Mouse (Mus musculus): ENCODE results near the gene Phlda3. TPM values are rescaled to one million over a fixed set of nuclear protein-coding genes. Genes with fewer than 3 reads are reported as not detected.

Gene Phlda3
- polyA plus RNA-seq, 1 experiment, result 8.5 TPM

GRCm38 (mm10) chr1:135755913-135756312 lies 10.0 kb upstream of the Phlda3 start:
- H3K4me3 ChIP-seq (ENCODE audit: insufficient read depth, low read length), result no peak overlapping the region
- H3K4me1 ChIP-seq (ENCODE audit: control insufficient read depth, insufficient read depth, low read length), result peaks cover 30% of the 10 kb centered on the region
- no peak for TF ChIP-seq CTCF (IDR thresholded peaks at IDR 0.05; ENCODE audit: low read depth, low read length)
- no peak for TF ChIP-seq POLR2A (IDR thresholded peaks at IDR 0.05; ENCODE audit: borderline replicate concordance, low read depth, low read length)
- no peak overlapping the region for H3K27ac ChIP-seq (ENCODE audit: insufficient read depth, low read depth, low read length)

DNA sequence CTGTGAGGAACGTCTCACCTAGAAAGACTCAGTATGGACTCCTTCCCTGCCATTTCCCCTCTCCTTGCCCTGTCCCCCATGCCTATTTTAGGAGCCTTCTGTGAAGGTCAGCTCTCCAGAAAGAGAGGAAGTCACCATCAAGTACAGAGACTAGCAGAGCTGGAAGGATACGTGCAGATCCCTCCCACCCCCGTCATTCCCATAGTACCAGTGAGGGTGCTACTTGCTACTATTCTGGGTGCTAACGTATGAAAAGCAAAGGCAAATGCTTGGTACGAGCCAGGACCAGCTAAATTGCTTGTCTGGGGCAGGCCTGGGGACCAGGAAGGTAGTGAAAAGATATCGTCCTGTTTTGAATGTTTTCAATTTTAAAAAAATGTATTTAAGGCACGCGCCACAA lies 8.6 kb upstream of the Phlda3 start:
- no peak overlapping the region for H3K4me3 ChIP-seq (ENCODE audit: insufficient read depth, low read length)
- TF ChIP-seq POLR2A (IDR thresholded peaks at IDR 0.05; ENCODE audit: borderline replicate concordance, low read depth, low read length) (no peak), CTCF (IDR thresholded peaks at IDR 0.05; ENCODE audit: low read depth, low read length) (no peak)
- H3K4me1 ChIP-seq (ENCODE audit: control insufficient read depth, insufficient read depth, low read length), result peaks cover 30% of the 10 kb centered on the region
- H3K27ac ChIP-seq (ENCODE audit: insufficient read depth, low read depth, low read length), result no peak overlapping the region

GRCm38 (mm10) chr1:135759685-135760084 lies 6.2 kb upstream of the Phlda3 start:
- H3K27ac ChIP-seq (ENCODE audit: insufficient read depth, low read depth, low read length), result peak overlapping the region; percentile 47
- no peak overlapping the region for H3K4me3 ChIP-seq (ENCODE audit: insufficient read depth, low read length)
- TF ChIP-seq POLR2A (IDR thresholded peaks at IDR 0.05; ENCODE audit: borderline replicate concordance, low read depth, low read length) (no peak), CTCF (IDR thresholded peaks at IDR 0.05; ENCODE audit: low read depth, low read length) (no peak)
- H3K4me1 ChIP-seq (ENCODE audit: control insufficient read depth, insufficient read depth, low read length), result peaks cover 39% of the 10 kb centered on the region

DNA sequence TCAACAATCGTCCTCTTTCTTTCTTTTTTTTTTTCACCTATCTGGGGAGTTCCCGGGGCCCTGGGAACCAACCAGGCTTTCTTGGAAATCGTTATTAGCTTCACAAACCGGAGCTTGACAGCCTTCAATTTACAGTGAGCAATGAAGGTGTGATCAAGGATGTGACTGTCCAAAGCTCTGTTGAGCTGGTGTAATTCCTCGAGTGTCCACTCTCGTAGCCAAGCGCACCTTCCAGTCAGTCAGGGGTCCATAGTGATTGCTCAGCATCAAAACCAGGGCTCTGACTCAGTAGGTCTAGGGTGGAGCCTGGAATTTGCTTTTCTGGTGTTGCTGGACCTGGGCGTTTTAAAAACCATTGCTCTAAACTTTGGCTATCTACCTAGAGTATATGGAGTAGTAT lies 5.7 kb upstream of the Phlda3 start:
- H3K4me3 ChIP-seq (ENCODE audit: insufficient read depth, low read length), result no peak overlapping the region
- H3K27ac ChIP-seq (ENCODE audit: insufficient read depth, low read depth, low read length), result peak overlapping the region; percentile 47
- no peak for TF ChIP-seq CTCF (IDR thresholded peaks at IDR 0.05; ENCODE audit: low read depth, low read length)
- TF ChIP-seq POLR2A (IDR thresholded peaks at IDR 0.05; ENCODE audit: borderline replicate concordance, low read depth, low read length), result no peak
- H3K4me1 ChIP-seq (ENCODE audit: control insufficient read depth, insufficient read depth, low read length), result peaks cover 39% of the 10 kb centered on the region

GRCm38 (mm10) chr1:135761728-135762127 lies 4.2 kb upstream of the Phlda3 start:
- no peak overlapping the region for H3K27ac ChIP-seq (ENCODE audit: insufficient read depth, low read depth, low read length)
- H3K4me1 ChIP-seq (ENCODE audit: control insufficient read depth, insufficient read depth, low read length), result peaks cover 30% of the 10 kb centered on the region
- H3K4me3 ChIP-seq (ENCODE audit: insufficient read depth, low read length), result no peak overlapping the region
- TF ChIP-seq CTCF (IDR thresholded peaks at IDR 0.05; ENCODE audit: low read depth, low read length) (no peak), POLR2A (IDR thresholded peaks at IDR 0.05; ENCODE audit: borderline replicate concordance, low read depth, low read length) (no peak)

- H3K27ac ChIP-seq (ENCODE audit: insufficient read depth, low read depth, low read length), result no peak overlapping the region
- H3K4me3 ChIP-seq (ENCODE audit: insufficient read depth, low read length), result no peak overlapping the region
- H3K4me1 ChIP-seq (ENCODE audit: control insufficient read depth, insufficient read depth, low read length), result peaks cover 35% of the 10 kb centered on the region
- TF ChIP-seq POLR2A (IDR thresholded peaks at IDR 0.05; ENCODE audit: borderline replicate concordance, low read depth, low read length), result no peak
- no peak for TF ChIP-seq CTCF (IDR thresholded peaks at IDR 0.05; ENCODE audit: low read depth, low read length)
These were observed 2.3 kb upstream of the Phlda3 start for GRCm38 (mm10) chr1:135763503-135764205.

DNA sequence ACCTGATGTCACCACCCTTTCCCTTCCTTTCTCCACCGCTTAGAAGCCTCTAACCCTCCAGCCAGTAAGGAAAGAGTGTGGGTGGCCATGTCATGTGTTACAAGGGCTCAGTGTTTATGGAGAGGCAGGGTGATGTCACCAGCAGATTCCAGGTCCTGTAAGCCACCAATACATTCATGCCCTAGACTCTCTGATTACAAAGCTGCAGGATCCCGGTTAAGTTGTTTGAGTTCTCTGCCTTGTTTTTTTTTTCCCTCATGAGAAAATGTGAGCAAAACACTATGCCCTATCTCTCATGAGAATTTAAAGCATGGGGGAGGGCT lies 1.8 kb upstream of the Phlda3 start:
- Histone ChIP-seq H3K4me1 (ENCODE audit: control insufficient read depth, insufficient read depth, low read length) (peaks cover 36% of the 10 kb centered on the region), H3K4me3 (ENCODE audit: insufficient read depth, low read length) (no peak overlapping the region), H3K27ac (ENCODE audit: insufficient read depth, low read depth, low read length) (no peak overlapping the region)
- TF ChIP-seq CTCF (IDR thresholded peaks at IDR 0.05; ENCODE audit: low read depth, low read length) (no peak), POLR2A (IDR thresholded peaks at IDR 0.05; ENCODE audit: borderline replicate concordance, low read depth, low read length) (no peak)

GRCm38 (mm10) chr1:135766592-135767306 lies 830 bp downstream of the Phlda3 start:
- Histone ChIP-seq H3K4me3 (ENCODE audit: insufficient read depth, low read length) (peak overlapping the region; percentile 79), H3K27ac (ENCODE audit: insufficient read depth, low read depth, low read length) (peak overlapping the region; percentile 75), H3K4me1 (ENCODE audit: control insufficient read depth, insufficient read depth, low read length) (peaks cover 41% of the 10 kb centered on the region)
- TF ChIP-seq CTCF (IDR thresholded peaks at IDR 0.05; ENCODE audit: low read depth, low read length) (no peak), POLR2A (IDR thresholded peaks at IDR 0.05; ENCODE audit: borderline replicate concordance, low read depth, low read length) (no peak; the same call in 1 of the 2 replicates)

GRCm38 (mm10) chr1:135767324-135767890 lies 1.5 kb downstream of the Phlda3 start:
- Histone ChIP-seq H3K27ac (ENCODE audit: insufficient read depth, low read depth, low read length) (no peak overlapping the region), H3K4me1 (ENCODE audit: control insufficient read depth, insufficient read depth, low read length) (peaks cover 41% of the 10 kb centered on the region)
- TF ChIP-seq CTCF (IDR thresholded peaks at IDR 0.05; ENCODE audit: low read depth, low read length), result no peak
- TF ChIP-seq POLR2A (IDR thresholded peaks at IDR 0.05; ENCODE audit: borderline replicate concordance, low read depth, low read length), result no peak

DNA sequence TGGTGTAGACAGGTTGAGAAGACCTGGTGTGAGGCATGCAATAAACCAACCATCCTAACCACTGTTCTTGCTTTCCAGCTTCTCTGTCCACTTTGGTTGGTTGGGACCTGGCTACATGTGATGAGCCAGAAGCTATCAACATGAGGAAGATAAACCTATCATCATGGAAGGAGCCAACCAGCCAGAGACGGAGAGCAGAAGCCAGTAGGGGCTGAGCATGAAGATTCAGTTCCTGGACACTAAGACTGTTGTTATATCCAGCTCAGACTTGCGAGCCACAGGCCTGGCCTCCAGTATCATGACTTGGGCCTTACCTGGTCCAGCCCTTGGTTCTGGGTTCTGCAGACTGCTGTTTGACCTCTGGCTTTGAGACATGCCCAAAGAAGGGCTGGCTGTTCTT lies 2.5 kb downstream of the Phlda3 start:
- no peak overlapping the region for H3K4me3 ChIP-seq (ENCODE audit: insufficient read depth, low read length)
- H3K4me1 ChIP-seq (ENCODE audit: control insufficient read depth, insufficient read depth, low read length), result peaks cover 41% of the 10 kb centered on the region
- no peak for TF ChIP-seq CTCF (IDR thresholded peaks at IDR 0.05; ENCODE audit: low read depth, low read length)
- no peak for TF ChIP-seq POLR2A (IDR thresholded peaks at IDR 0.05; ENCODE audit: borderline replicate concordance, low read depth, low read length)
- H3K27ac ChIP-seq (ENCODE audit: insufficient read depth, low read depth, low read length), result no peak overlapping the region

More at GRCm38 (mm10) chr1:135767324-135767890, 1.5 kb downstream of the Phlda3 start:
- peak overlapping the region; percentile 79 for H3K4me3 ChIP-seq (ENCODE audit: insufficient read depth, low read length)
